Mouse (Mus musculus) spleen, adult 2 months (tissue): ENCODE measurements around the gene Cttnbp2.

Experiments used
- CTCF ChIP-seq: fragments of 200-500 bp; IDR thresholded peaks from 2 replicates; pipeline ENCODE4 v1.5.1; 2011; ENCODE audit warnings: mild to moderate bottlenecking, inconsistent platforms; ENCODE audit not compliant: insufficient read depth, insufficient read length, insufficient replicate concordance; ENCODE audit errors: extremely low read depth
- POLR2A ChIP-seq: fragments of 200-500 bp; IDR thresholded peaks from 2 replicates; pipeline ENCODE4 v1.6.1; 2011; ENCODE audit warnings: low read depth, low read length, inconsistent platforms

- TF ChIP-seq POLR2A (no peak), CTCF (no peak)
These were observed 94.0 kb downstream of the Cttnbp2 start for GRCm38 (mm10) chr6:18420660-18421059.
